Mouse (Mus musculus) heart, embryonic 16.5 days (tissue): ENCODE measurements at regions not wholly inside any gene's neighbourhood (a gene's known extent, or its start where the extent isn't known, plus 50 kb on each side); places are given as distances from the start of the nearest gene placed in this dataset.
A peak's percentile ranks its signal among the peaks of the same experiment; 100 is the strongest.

ENCODE experiments used
- ATAC-seq: fragments of 200-750 bp; cut with Nextera tagmentation; replicated peaks from 2 replicates; pipeline ENCODE4 v1.8.0; 2017; ENCODE audit warnings: moderate number of reproducible peaks; ENCODE audit not compliant: insufficient read depth, low FRiP score; ENCODE audit errors: extremely low read depth
- H3K27ac ChIP-seq: fragments of 300-500 bp; sonication (generic); 2 replicates; pipeline ENCODE4 v1.5.1; 2014; ENCODE audit warnings: mild to moderate bottlenecking, low read length, control low read depth, moderate library complexity
- H3K27me3 ChIP-seq: fragments of 300-500 bp; sonication (generic); 2 replicates; pipeline ENCODE4 v1.6.1; 2014; ENCODE audit warnings: low read length, mixed read lengths; ENCODE audit not compliant: control insufficient read depth, insufficient read depth
- H3K36me3 ChIP-seq: fragments of 300-500 bp; sonication (generic); 2 replicates; pipeline ENCODE4 v1.6.1; 2014; ENCODE audit not compliant: control insufficient read depth, insufficient read depth
- H3K4me1 ChIP-seq: fragments of 300-500 bp; sonication (generic); 2 replicates; pipeline ENCODE4 v1.6.1; 2014; ENCODE audit warnings: low read length, mixed read lengths; ENCODE audit not compliant: control insufficient read depth, insufficient read depth
- H3K4me2 ChIP-seq: fragments of 300-500 bp; sonication (generic); 2 replicates; pipeline ENCODE4 v1.6.1; 2014; ENCODE audit warnings: low read depth, mild to moderate bottlenecking, control low read depth, low read length
- H3K4me3 ChIP-seq: fragments of 300-500 bp; sonication (generic); 2 replicates; pipeline ENCODE4 v1.5.1; 2014; ENCODE audit warnings: mild to moderate bottlenecking, control low read depth, low read length
- H3K9ac ChIP-seq: fragments of 300-500 bp; sonication (generic); 2 replicates; pipeline ENCODE4 v1.6.1; 2014; ENCODE audit warnings: low read length, control low read depth
- H3K9me3 ChIP-seq: fragments of 300-500 bp; sonication (generic); replicated peaks from 2 replicates; pipeline ENCODE4 v1.6.1; 2016; ENCODE audit warnings: low read length; ENCODE audit not compliant: control insufficient read depth
- WGBS: fragments of 180-500 bp; shearing (Covaris S2); extraction: QIAGEN DNeasy Blood & Tissue Kit; methylation state at CpG from one replicate; pipeline ENCODE4 v1.1.7; 2014; 5-methylcytosine and 5-hydroxymethylcytosine counted together

DNA sequence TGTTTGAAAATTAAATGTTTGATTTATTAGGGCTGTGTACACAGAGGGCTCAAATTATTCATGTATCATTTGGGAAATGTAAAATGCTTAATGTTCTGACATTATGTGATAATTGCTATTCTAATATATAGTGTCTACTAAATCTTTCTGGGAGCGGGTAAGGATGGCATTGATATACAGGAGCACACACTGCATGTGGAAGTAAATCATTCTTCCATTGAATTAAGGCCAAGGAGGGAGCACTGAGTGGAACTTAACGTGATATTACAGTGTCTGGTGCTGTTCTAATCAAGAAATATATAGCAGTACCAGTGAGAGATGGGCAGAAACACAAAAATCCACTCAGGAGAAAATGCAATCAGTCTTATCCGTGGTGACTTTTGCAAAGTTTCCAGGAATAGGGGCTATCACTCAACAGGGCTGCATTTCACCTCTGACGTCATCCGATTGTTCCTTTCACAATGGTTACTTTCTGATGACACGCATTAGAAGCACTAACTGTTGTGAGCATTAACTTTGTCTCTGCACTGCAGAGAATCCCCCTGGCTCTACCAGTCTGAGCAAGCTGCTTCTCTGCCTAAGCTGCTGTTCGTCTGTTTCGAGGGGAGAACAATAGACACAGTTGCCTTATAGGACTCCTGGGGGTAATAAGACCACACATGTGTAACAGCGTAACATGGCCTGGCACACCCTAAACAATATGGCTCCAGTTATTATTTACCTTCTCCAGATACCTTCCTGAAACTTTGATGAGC lies 85.0 kb upstream of the Iqcj start:
- ATAC-seq: no peak
- Histone ChIP-seq H3K27me3 (no peaks in the 10 kb centered on the region), H3K4me3 (no peak overlapping the region), H3K9me3 (no peaks in the 10 kb centered on the region), H3K27ac (no peak overlapping the region), H3K4me1 (no peaks in the 10 kb centered on the region), H3K36me3 (no peaks in the 10 kb centered on the region), H3K4me2 (no peak overlapping the region), H3K9ac (no peak overlapping the region)
- WGBS: 65% methylated on average over 9 of the region's 9 CpGs

DNA sequence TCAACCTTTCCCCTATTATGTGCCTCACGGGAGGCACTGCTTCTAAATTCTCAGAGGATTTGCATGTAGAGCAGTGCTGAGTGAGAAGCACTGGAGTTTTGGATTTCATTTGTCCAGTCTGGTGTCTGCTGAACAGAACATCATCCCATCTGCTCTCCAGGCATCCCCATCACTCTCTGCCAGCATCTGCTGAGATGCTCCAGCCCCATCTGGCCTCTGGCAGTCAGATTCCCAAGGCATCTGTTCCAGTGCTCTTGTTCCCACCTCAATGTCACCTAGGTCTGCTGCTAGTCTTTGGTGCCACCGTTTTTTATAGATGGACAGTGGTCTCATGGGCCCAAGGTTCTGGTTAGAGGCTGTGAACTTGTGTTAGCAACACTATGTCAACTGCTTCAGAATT lies 63.9 kb upstream of the Iqcj start:
- Histone ChIP-seq H3K27me3 (no peaks in the 10 kb centered on the region), H3K4me2 (no peak overlapping the region), H3K27ac (no peak overlapping the region), H3K9me3 (no peaks in the 10 kb centered on the region), H3K9ac (no peak overlapping the region), H3K36me3 (no peaks in the 10 kb centered on the region), H3K4me1 (no peaks in the 10 kb centered on the region), H3K4me3 (no peak overlapping the region)
- no peak for ATAC-seq
- WGBS: 71% methylated on average over 2 of the region's 2 CpGs

DNA sequence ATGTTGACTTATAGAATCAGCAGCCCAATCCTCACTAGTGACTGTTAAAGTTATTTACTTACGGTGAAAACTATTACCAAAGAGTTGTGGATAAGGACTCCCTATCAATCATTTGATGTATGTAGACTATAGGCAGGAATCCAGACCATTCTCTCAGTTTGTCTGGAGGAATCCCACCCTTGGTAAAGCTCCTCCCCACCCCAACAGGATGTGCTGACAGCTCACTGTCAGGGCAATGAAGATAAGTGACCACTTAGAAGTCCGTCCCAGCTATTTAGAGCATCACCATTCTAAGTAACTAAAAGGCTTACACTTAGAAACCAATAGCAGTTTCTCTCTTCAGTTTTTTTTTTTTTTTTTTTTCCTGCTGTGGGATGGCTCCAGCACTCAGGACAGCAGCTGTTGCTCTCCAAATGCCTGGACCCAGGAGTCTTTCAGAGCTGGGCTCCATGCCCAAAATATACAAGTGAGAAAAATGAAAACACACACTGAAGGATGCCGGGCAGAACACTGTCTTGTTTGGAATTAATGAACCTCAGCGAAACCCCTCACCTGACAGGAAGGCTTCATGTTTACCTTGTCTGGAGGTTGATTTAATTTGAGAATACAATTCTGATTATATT lies 58.9 kb upstream of the Iqcj start:
- H3K4me3 ChIP-seq: no peak overlapping the region
- H3K27me3 ChIP-seq: no peaks in the 10 kb centered on the region
- no peaks in the 10 kb centered on the region for H3K9me3 ChIP-seq
- H3K27ac ChIP-seq: no peak overlapping the region
- no peak overlapping the region for H3K9ac ChIP-seq
- H3K36me3 ChIP-seq: no peaks in the 10 kb centered on the region
- H3K4me2 ChIP-seq: no peak overlapping the region
- ATAC-seq: peak; percentile 28; the same call in 1 of the 2 replicates
- no peaks in the 10 kb centered on the region for H3K4me1 ChIP-seq
- 25% methylated on average over 4 of the region's 4 CpGs for WGBS
